ENCODE assay signal across 32 mouse cellular contexts in the genomic region with DNA sequence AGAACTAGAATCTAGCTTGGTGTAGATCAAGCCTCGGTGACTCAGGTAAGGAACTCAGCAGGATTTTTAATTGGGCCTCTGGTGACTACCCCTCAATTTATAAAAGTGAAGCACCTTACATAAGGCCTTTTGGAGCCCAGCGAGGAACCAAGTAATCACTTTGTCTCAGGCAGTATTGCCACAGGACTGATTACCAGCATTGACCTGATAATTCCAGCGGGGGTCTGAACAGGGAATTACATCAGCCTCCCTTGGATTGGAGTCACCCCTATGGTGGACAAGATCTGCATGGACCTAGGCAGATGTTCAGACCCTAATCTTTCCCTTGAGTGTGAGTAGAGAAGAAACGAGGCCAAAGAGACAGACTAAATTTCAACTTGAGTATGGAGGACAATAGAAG. TPM values are rescaled to one million over a fixed set of nuclear protein-coding genes. Genes with fewer than 3 reads are reported as not detected.
"Had no signal": no experiment of that assay in that cellular context is flagged by ENCODE, and none has a peak within 500 bp of the region (broad histone marks: within the 10 kb centered on the region; RNA-seq: fewer than 3 reads in every experiment).

No protein-coding gene starts in this region.

- H3K9me3 ChIP-seq: embryonic facial prominence, embryonic 10.5 days; embryonic facial prominence, embryonic 13.5 days; embryonic facial prominence, embryonic 15.5 days; forebrain, embryonic 10.5 days; forebrain, embryonic 12.5 days; forebrain, embryonic 15.5 days had no signal

- H3K27ac ChIP-seq: embryonic facial prominence, embryonic 10.5 days; embryonic facial prominence, embryonic 12.5 days; embryonic facial prominence, embryonic 13.5 days; embryonic facial prominence, embryonic 15.5 days; forebrain, embryonic 10.5 days; forebrain, embryonic 12.5 days; forebrain, embryonic 13.5 days; forebrain, embryonic 15.5 days; gastrocnemius, adult 2 months; heart, adult 2 months had no signal

- H3K4me2 ChIP-seq: embryonic facial prominence, embryonic 12.5 days; embryonic facial prominence, embryonic 13.5 days; embryonic facial prominence, embryonic 15.5 days; forebrain, embryonic 12.5 days; forebrain, embryonic 13.5 days; forebrain, embryonic 15.5 days had no signal

- H3K4me3 ChIP-seq: embryonic facial prominence, embryonic 10.5 days; embryonic facial prominence, embryonic 12.5 days; embryonic facial prominence, embryonic 13.5 days; embryonic facial prominence, embryonic 15.5 days; erythroblast, embryonic 14.5 days; forebrain, embryonic 10.5 days; forebrain, embryonic 12.5 days; forebrain, embryonic 13.5 days; forebrain, embryonic 15.5 days; gastrocnemius, adult 2 months; heart, adult 2 months had no signal

- DNase-seq: cerebellum, adult 8-10 months; cerebellum, adult 9-10 months; cerebellum, adult 9-11 months; cerebellum, postnatal 10 days; cerebellum, postnatal 14 days; cerebellum, postnatal 25 days; cerebellum, postnatal 36 days; embryo, embryonic 11 days; forebrain, postnatal 0 days; gastrocnemius, adult 2 months; gastrocnemius, postnatal 10 days; gastrocnemius, postnatal 14 days; gastrocnemius, postnatal 25 days; gastrocnemius, postnatal 36 days; heart, adult 11 months; heart, adult 18-20 months; heart, adult 2 months had no signal

- H3K36me3 ChIP-seq: embryonic facial prominence, embryonic 10.5 days; embryonic facial prominence, embryonic 12.5 days; embryonic facial prominence, embryonic 13.5 days; embryonic facial prominence, embryonic 15.5 days; forebrain, embryonic 10.5 days; forebrain, embryonic 12.5 days; forebrain, embryonic 15.5 days had no signal

- ATAC-seq: forebrain, embryonic 13.5 days; forebrain, embryonic 14.5 days; forebrain, embryonic 15.5 days; forebrain, embryonic 16.5 days; forebrain, postnatal 0 days had no signal

- H3K27me3 ChIP-seq: embryonic facial prominence, embryonic 12.5 days; embryonic facial prominence, embryonic 13.5 days; embryonic facial prominence, embryonic 15.5 days; forebrain, embryonic 12.5 days; forebrain, embryonic 13.5 days; forebrain, embryonic 15.5 days had no signal

- H3K4me1 ChIP-seq: embryonic facial prominence, embryonic 10.5 days; embryonic facial prominence, embryonic 12.5 days; embryonic facial prominence, embryonic 13.5 days; embryonic facial prominence, embryonic 15.5 days; forebrain, embryonic 10.5 days; forebrain, embryonic 12.5 days; forebrain, embryonic 13.5 days; forebrain, embryonic 15.5 days had no signal

- H3K9ac ChIP-seq: embryonic facial prominence, embryonic 12.5 days; embryonic facial prominence, embryonic 13.5 days; embryonic facial prominence, embryonic 15.5 days; forebrain, embryonic 12.5 days; forebrain, embryonic 13.5 days; forebrain, embryonic 15.5 days; forebrain, postnatal 0 days had no signal

RNA-seq across cellular contexts. Expression of gene Dbx2, which starts 26.9 kb away (rescaled TPM):
- total RNA-seq: common myeloid progenitor, adult 5-6 weeks; gastrocnemius, adult 2 months; gastrocnemius, adult 8-10 months; gastrocnemius, postnatal 14 days; gastrocnemius, postnatal 25 days; gastrocnemius, postnatal 36 days; granulocyte monocyte progenitor cell, adult 5-6 weeks; heart, adult 18-20 months; heart, adult 2 months; heart, adult 8-10 months had no signal
- polyA plus RNA-seq: erythroblast, embryonic 14.5 days; forebrain, embryonic 13.5 days; heart, adult 2 months had no signal
